Mouse (Mus musculus) embryonic fibroblast, embryonic 13.5 days (primary cell): ENCODE data around the gene Ogdh. TPM values are rescaled to one million over a fixed set of nuclear protein-coding genes. Genes with fewer than 3 reads are reported as not detected.

Experiments used
- H3K27ac ChIP-seq: 2 replicates; pipeline ENCODE4 v1.5.1; 2012; ENCODE audit warnings: low read length, control low read depth, inconsistent platforms; ENCODE audit not compliant: insufficient read depth
- H3K4me1 ChIP-seq: 2 replicates; pipeline ENCODE4 v1.6.1; 2011; ENCODE audit warnings: low read length; ENCODE audit not compliant: control insufficient read depth, insufficient read depth
- H3K4me3 ChIP-seq: 2 replicates; pipeline ENCODE4 v1.5.1; 2011; ENCODE audit warnings: mild to moderate bottlenecking, control low read depth, low read length; ENCODE audit not compliant: insufficient read depth
- CTCF ChIP-seq: IDR thresholded peaks from 2 replicates; pipeline ENCODE4 v1.5.1; 2011; ENCODE audit warnings: mild to moderate bottlenecking, control low read depth, low read length, moderate library complexity, borderline replicate concordance; ENCODE audit not compliant: insufficient read depth
- POLR2A ChIP-seq: IDR thresholded peaks from 2 replicates; pipeline ENCODE4 v1.6.1; 2011; ENCODE audit warnings: low read depth, mild to moderate bottlenecking, control low read depth, low read length, moderate library complexity
- polyA plus RNA-seq: library from polyadenylated mRNA; stranded (reverse); fragments of >200 nt; gene quantifications from 2 replicates; pipeline ENCODE4 v1.2.4, GENCODE M21; 2011; ENCODE audit warnings: low read depth; ENCODE audit not compliant: missing spikeins, insufficient read length

Ogdh gene
- polyA plus RNA-seq, 1 experiment = 75.8 TPM

- no peak for TF ChIP-seq CTCF
- TF ChIP-seq POLR2A = no peak
- Histone ChIP-seq H3K27ac (no peak overlapping the region), H3K4me1 (no peaks in the 10 kb centered on the region; the same call in 1 of the 2 replicates), H3K4me3 (no peak overlapping the region)
Observed at GRCm38 (mm10) chr11:6293601-6294000, 2.2 kb downstream of the Ogdh start.

GRCm38 (mm10) chr11:6294632-6295031, 3.2 kb downstream of the Ogdh start:
- Histone ChIP-seq H3K4me3 (no peak overlapping the region), H3K4me1 (no peaks in the 10 kb centered on the region; the same call in 1 of the 2 replicates), H3K27ac (no peak overlapping the region)
- TF ChIP-seq POLR2A (no peak), CTCF (no peak)

- Histone ChIP-seq H3K4me1 (no peaks in the 10 kb centered on the region; the same call in 1 of the 2 replicates), H3K4me3 (no peak overlapping the region), H3K27ac (no peak overlapping the region)
- TF ChIP-seq POLR2A (no peak), CTCF (no peak)
Observed at GRCm38 (mm10) chr11:6296077-6296476, 4.6 kb downstream of the Ogdh start.

GRCm38 (mm10) chr11:6299435-6299834, 8.0 kb downstream of the Ogdh start:
- Histone ChIP-seq H3K27ac (no peak overlapping the region), H3K4me3 (no peak overlapping the region), H3K4me1 (no peaks in the 10 kb centered on the region; the same call in 1 of the 2 replicates)
- TF ChIP-seq CTCF (no peak), POLR2A (no peak)

GRCm38 (mm10) chr11:6302793-6303192, 11.4 kb downstream of the Ogdh start:
- no peak overlapping the region for H3K4me3 ChIP-seq
- peaks cover 4% of the 10 kb centered on the region for H3K4me1 ChIP-seq
- no peak overlapping the region for H3K27ac ChIP-seq
- no peak for TF ChIP-seq POLR2A
- TF ChIP-seq CTCF = no peak

GRCm38 (mm10) chr11:6305943-6306430, 14.6 kb downstream of the Ogdh start:
- TF ChIP-seq CTCF (no peak), POLR2A (no peak)
- Histone ChIP-seq H3K27ac (no peak overlapping the region), H3K4me3 (no peak overlapping the region), H3K4me1 (peaks cover 4% of the 10 kb centered on the region)

- no peak for TF ChIP-seq CTCF
- TF ChIP-seq POLR2A = no peak
Observed at GRCm38 (mm10) chr11:6308181-6308580, 16.7 kb downstream of the Ogdh start.

GRCm38 (mm10) chr11:6313874-6314406, 22.5 kb downstream of the Ogdh start:
- H3K4me1 ChIP-seq = no peaks in the 10 kb centered on the region
- no peak overlapping the region for H3K27ac ChIP-seq
- TF ChIP-seq CTCF (no peak), POLR2A (no peak)
- H3K4me3 ChIP-seq = no peak overlapping the region

More at GRCm38 (mm10) chr11:6308181-6308580, 16.7 kb downstream of the Ogdh start:
- Histone ChIP-seq H3K4me1 (peaks cover 4% of the 10 kb centered on the region), H3K4me3 (no peak overlapping the region), H3K27ac (no peak overlapping the region)

GRCm38 (mm10) chr11:6316821-6317220, 25.4 kb downstream of the Ogdh start:
- no peak overlapping the region for H3K4me3 ChIP-seq
- TF ChIP-seq POLR2A (no peak), CTCF (no peak)
- H3K27ac ChIP-seq = no peak overlapping the region
- H3K4me1 ChIP-seq = no peaks in the 10 kb centered on the region

GRCm38 (mm10) chr11:6318559-6318958, 27.1 kb downstream of the Ogdh start:
- H3K4me3 ChIP-seq = no peak overlapping the region
- no peaks in the 10 kb centered on the region for H3K4me1 ChIP-seq
- H3K27ac ChIP-seq = no peak overlapping the region
- no peak for TF ChIP-seq POLR2A
- no peak for TF ChIP-seq CTCF
